Mouse (Mus musculus): ENCODE results near the gene Htt.

Gene Htt

GRCm38 (mm10) chr5:34889252-34889651 is 127.7 kb downstream of the Htt start:
- DNase-seq (ENCODE audit: low spot score): no peak

DNA sequence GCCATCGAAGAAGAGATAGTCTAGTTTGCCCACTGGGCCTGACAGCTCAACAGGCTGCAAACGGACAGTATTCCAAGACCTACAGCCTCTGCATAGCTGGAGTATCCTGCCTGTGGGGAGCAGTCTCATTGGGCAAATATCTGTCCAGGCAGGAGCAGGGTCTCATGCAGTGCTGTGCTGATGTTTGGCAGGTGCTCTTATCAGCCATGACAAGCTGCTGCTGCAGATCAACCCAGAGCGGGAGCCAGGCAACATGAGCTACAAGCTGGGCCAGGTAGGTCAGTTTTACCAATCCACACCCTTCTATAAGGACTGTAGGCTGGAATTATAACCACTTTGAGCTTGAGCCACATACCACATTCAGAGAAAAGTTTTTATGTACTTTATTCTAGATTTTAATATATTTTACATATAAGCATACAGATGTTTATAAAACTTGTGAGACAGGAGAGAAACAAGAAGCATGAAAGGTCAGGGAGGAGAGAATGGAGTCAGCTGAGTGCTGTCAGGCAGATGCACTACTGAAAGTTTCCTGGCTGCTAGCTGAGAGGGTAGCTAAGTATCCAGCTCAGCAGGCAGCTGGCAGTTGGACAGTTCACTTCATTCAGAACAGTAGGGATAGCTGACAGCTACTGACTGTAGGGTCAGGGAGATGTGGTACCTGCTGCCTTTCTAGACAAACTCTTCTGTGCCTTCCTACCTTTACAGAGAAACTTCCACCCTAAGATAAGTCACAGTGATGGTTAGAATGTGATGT is 135.3 kb downstream of the Htt start:
- DNase-seq (ENCODE audit: low spot score): no peak

GRCm38 (mm10) chr5:34899787-34900469 is 138.4 kb downstream of the Htt start:
- DNase-seq (ENCODE audit: low spot score): no peak

DNA sequence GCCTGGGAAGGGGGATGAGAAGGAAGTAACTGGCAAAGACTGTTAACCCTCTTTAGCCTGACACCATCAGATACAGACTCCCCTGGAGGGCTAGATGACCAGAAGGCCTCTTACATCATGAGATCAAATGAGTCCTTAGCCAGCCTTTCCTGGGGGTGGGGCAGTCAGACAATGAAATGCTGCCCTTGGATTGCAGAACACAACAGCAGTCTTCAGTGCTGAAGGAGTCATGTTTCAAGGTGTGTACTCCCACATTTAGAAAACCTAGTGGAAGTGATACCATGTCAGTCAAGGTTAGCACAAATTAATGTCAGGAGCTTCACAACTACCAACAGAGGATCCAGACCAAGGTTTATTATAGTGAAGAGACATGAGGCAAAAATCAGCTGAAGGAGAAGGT is 140.8 kb downstream of the Htt start:
- no peak for DNase-seq (ENCODE audit: low spot score)

DNA sequence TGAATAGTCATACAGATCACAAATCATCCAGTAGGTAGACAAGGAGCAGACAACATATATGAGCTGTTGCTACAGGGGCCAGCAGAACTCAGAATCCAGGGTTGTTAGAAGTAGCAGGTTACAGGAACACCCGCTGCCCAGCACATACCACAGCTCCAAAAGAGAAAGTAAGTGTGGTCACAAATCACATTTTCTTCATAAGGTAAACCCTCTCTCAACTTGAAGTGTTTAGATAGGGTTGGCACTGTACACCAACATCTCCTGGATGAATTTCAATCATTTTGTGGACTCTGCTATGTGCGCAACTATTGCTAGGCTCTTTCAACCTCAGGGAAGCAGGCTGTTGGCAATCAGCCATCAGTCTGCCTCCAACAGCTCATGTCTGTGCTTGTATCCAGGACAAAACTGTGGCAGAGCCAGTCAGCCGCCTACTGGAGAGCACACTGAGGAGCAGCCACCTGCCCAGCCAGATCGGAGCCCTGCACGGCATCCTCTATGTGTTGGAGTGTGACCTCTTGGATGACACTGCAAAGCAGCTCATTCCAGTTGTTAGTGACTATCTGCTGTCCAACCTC is 141.4 kb downstream of the Htt start:
- DNase-seq (ENCODE audit: low spot score): peak; percentile 31

- no peak for DNase-seq (ENCODE audit: low spot score)
These were observed 142.9 kb downstream of the Htt start for GRCm38 (mm10) chr5:34904412-34904811.

DNA sequence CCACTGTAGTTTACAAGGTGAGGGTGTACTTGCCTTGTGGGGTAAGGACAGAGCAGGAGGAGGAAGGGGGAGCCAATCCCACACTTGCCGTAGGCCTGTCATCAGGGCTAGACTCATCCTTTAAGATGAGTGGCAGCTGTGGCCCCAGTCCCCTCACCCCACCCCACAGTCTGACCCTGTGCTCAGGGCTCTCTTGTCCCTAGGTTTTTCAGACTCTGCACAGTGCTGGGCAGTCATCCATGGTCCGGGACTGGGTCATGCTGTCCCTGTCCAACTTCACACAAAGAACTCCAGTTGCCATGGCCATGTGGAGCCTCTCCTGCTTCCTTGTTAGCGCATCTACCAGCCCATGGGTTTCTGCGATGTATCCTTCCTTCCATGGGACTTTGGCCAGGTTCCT is 145.7 kb downstream of the Htt start:
- no peak for DNase-seq (ENCODE audit: low spot score)

- DNase-seq (ENCODE audit: low spot score): no peak
These were observed 146.6 kb downstream of the Htt start, which contains the start of gene Msantd1 for GRCm38 (mm10) chr5:34907910-34908725. Gene Msantd1 (plus strand): TSS chr5:34908012.

DNA sequence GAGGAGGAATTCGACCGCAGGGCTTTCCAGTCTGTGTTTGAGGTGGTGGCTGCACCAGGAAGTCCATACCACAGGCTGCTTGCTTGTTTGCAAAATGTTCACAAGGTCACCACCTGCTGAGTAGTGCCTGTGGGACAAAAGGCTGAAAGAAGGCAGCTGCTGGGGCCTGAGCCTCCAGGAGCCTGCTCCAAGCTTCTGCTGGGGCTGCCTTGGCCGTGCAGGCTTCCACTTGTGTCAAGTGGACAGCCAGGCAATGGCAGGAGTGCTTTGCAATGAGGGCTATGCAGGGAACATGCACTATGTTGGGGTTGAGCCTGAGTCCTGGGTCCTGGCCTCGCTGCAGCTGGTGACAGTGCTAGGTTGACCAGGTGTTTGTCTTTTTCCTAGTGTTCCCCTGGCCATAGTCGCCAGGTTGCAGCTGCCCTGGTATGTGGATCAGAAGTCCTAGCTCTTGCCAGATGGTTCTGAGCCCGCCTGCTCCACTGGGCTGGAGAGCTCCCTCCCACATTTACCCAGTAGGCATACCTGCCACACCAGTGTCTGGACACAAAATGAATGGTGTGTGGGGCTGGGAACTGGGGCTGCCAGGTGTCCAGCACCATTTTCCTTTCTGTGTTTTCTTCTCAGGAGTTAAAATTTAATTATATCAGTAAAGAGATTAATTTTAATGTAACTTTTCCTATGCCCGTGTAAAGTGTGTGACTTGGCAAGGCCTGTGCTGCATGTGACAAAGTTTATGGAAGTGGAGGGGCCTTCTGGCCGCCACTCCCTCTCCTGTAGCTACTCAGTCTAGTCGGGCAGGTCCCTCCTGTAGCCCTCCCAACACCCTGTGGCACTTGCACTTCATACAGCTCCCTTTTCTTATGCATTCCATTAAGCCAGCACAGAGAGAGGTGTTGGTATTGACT is 147.4 kb downstream of the Htt start:
- no peak for DNase-seq (ENCODE audit: low spot score)

GRCm38 (mm10) chr5:34909634-34910503 is 148.3 kb downstream of the Htt start:
- DNase-seq (ENCODE audit: low spot score): no peak

DNA sequence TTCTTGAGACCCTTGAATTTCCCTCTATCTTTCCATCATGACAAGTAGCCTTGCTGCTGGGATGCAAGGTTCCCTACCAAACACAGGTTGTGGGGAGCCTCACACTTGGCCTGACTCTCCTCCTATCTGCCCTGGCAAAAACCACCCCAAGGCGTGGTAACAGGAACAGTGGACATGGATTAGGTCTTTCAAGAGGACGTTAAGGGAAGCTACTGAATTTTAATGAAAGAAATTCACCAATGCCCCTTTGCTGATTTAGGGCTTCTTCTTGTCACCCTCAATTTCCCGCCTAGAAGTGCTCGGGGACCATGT is 148.9 kb downstream of the Htt start:
- DNase-seq (ENCODE audit: low spot score): no peak

DNA sequence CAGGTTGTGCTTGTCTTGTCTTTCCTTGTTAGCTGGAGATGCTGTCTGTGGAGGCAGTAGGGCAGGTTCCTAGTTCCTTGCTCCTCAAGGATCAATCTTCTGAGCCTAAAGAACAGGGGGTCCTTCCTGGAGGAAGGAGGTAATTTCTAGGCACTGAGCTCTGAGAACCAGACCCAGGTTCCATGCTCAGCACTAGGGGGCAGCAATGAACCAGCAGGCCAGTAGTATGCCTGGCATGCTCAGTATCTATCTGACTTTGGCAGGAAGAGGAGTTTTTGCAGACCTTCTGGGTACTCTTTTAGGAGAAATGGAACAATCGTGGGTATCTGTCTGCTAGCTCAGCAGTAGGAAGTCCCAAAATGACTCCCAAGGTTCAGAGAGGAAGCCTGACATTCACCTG is 154.3 kb downstream of the Htt start:
- DNase-seq (ENCODE audit: low spot score): peak; percentile 27

DNA sequence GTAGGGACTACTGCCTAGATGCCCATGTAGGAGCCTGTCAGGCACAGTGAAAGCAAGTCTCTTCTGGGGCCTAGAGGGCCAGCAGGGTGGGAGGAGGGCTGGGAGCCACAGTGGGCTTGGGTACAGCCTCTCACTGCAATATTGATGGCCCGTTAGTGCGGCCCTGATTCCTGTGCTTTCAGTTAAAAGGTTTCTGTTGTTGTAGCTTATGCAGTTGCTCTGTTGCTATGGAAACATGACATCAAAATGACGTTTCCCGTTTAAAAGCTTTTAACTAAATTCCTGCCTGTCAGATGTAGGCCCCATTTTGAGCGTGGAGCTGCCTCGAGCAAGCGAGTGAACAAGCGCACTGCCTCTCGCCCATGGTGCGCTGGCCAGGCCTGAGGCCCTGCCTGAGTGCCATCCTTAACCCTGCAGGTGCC is 155.7 kb downstream of the Htt start:
- no peak for DNase-seq (ENCODE audit: low spot score)

DNA sequence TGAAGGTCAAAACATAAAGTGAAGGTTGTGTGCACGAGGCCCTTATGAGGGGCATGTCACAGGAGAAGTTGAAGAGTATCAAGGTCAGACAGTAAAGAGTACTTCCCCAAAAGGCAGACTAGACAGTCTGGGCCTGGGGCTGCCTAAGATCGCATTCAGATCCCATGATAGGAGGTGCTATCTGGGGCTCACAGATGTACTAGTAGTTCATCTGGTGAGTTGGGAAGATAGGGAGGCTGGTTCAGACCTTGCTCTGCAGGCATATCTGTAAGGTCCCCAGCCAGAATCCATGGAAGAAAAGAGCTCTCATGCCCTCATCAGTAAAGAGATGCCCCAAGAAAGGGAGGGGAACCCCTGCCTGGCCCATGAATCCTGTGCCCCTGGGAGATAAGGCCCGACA is 157.2 kb downstream of the Htt start:
- no peak for DNase-seq (ENCODE audit: low spot score)

DNA sequence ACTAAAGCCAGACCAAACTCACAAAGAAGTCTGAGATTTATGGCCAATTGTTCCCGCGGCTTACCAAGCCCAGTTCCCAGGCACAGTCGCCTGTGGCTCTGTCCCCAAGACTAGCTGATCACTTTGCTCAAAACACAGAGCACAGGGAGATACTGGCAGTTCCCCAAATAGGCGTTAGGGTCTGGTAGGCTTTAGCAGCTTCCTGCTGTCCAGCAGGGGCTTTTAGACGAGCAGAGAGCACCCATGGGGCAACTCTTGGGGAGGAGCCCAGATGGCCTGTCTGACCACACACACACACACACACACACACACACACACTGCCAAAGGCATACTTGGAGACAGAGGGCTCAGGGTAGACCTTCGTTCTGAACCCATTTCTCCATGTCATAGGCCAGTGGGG is 161.0 kb downstream of the Htt start:
- no peak for DNase-seq (ENCODE audit: low spot score)

GRCm38 (mm10) chr5:34923920-34924319 is 162.4 kb downstream of the Htt start:
- no peak for DNase-seq (ENCODE audit: low spot score)

DNA sequence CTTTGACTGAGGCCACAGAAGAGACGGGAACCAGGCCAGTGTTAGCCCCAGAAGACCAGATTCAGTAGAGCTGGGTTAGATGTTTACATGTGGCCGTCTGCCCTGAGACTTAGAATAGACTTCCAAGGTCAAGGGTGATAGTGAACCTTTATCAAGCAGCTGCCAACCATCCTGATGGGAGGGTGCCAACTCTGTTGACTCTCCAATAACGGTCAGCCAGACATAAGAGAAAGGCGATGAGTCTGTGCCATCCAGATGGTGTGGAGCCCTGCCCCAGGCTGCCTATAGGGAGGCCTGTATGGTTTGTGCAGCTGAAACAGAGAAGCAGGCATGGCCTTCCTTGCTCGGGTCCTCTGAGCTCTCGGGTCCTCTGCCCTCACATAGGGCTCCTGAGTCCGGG is 163.0 kb downstream of the Htt start:
- no peak for DNase-seq (ENCODE audit: low spot score)

DNA sequence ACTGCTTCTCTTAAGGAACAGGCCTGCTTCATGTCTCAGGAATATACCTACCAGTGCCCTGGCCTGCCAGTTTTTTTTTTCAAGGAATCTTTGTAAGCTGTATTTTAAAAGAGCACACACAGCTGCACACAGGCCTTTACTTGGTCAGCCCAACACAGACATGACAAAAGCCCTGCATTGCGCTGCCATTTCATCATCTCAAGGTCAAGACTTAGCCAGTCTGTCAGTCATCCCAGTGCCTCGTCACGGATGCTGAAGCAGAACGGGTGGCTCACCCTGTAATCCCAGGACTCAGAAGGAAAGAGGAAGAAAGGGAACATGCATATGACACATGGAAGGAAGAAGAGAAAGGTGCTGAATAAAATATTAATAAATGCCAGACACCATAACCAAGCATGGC is 166.1 kb downstream of the Htt start:
- no peak for DNase-seq (ENCODE audit: low spot score)

- no peak for DNase-seq (ENCODE audit: low spot score)
These were observed 168.8 kb downstream of the Htt start for GRCm38 (mm10) chr5:34930151-34930975.

- no peak for DNase-seq (ENCODE audit: low spot score)
These were observed 169.6 kb downstream of the Htt start for GRCm38 (mm10) chr5:34931091-34931490.

Data from testis, postnatal 14 days (tissue).